Mouse (Mus musculus) adipocyte (in vitro differentiated cells): Measurements from ENCODE around the gene Srf.

Experiments used
- DNase-seq: peaks from one replicate; pipeline ENCODE4 v3.0.0-alpha.2; 2016; ENCODE audit warnings: low spot score

Gene Srf

GRCm38 (mm10) chr17:46556584-46556945 lies 590 bp upstream of the Srf start:
- DNase-seq = no peak

- DNase-seq = peak; percentile 21
These were observed 850 bp downstream of the Srf start for GRCm38 (mm10) chr17:46554977-46555672.

- peak; percentile 51 for DNase-seq
These were observed 1.4 kb downstream of the Srf start for GRCm38 (mm10) chr17:46554646-46554976.

GRCm38 (mm10) chr17:46553926-46554325 lies 2.0 kb downstream of the Srf start:
- DNase-seq = no peak

GRCm38 (mm10) chr17:46553469-46553868 lies 2.5 kb downstream of the Srf start:
- no peak for DNase-seq

- peak; percentile 98 for DNase-seq
These were observed 3.0 kb downstream of the Srf start for GRCm38 (mm10) chr17:46552841-46553423.

GRCm38 (mm10) chr17:46552151-46552550 lies 3.8 kb downstream of the Srf start:
- no peak for DNase-seq

GRCm38 (mm10) chr17:46551369-46551768 lies 4.6 kb downstream of the Srf start:
- DNase-seq = no peak

- DNase-seq = no peak
These were observed 5.1 kb downstream of the Srf start for GRCm38 (mm10) chr17:46550904-46551303.

- DNase-seq = no peak
These were observed 6.3 kb downstream of the Srf start for GRCm38 (mm10) chr17:46549642-46550041.

GRCm38 (mm10) chr17:46549193-46549592 lies 6.8 kb downstream of the Srf start:
- DNase-seq = no peak

- no peak for DNase-seq
These were observed 7.2 kb downstream of the Srf start for GRCm38 (mm10) chr17:46548741-46549140.

GRCm38 (mm10) chr17:46547923-46548322 lies 8.1 kb downstream of the Srf start:
- no peak for DNase-seq

- no peak for DNase-seq
These were observed 9.0 kb downstream of the Srf start for GRCm38 (mm10) chr17:46546995-46547394.

GRCm38 (mm10) chr17:46546591-46546990 lies 9.4 kb downstream of the Srf start:
- no peak for DNase-seq

GRCm38 (mm10) chr17:46545813-46546564 lies 10.0 kb downstream of the Srf start, which contains the start of gene Cul9:
Cul9 (minus strand) TSS chr17:46546388.
- no peak for DNase-seq

GRCm38 (mm10) chr17:46543661-46544060 lies 12.3 kb downstream of the Srf start:
- DNase-seq = no peak

GRCm38 (mm10) chr17:46525579-46526307 lies 30.2 kb downstream of the Srf start:
- DNase-seq = peak; percentile 40

GRCm38 (mm10) chr17:46525065-46525464 lies 30.9 kb downstream of the Srf start:
- DNase-seq = no peak

GRCm38 (mm10) chr17:46521963-46522668 lies 33.9 kb downstream of the Srf start:
- DNase-seq = no peak

- DNase-seq = no peak
These were observed 34.8 kb downstream of the Srf start for GRCm38 (mm10) chr17:46521174-46521573.

GRCm38 (mm10) chr17:46520385-46520979 lies 35.5 kb downstream of the Srf start:
- DNase-seq = no peak
